Mouse (Mus musculus): ENCODE measurements around the gene Mettl1.
"Not testable (repeated sequence)": the region's sequence is repeated elsewhere in the genome, so short reads cannot be mapped to it uniquely, and the experiment has no call there.

The Mettl1 gene

GRCm38 (mm10) chr10:127047954-127048353 lies 6.7 kb downstream of the Mettl1 start, which contains the start of gene Cyp27b1:
Cyp27b1 (plus strand) TSS chr10:127048250.
- no peak for DNase-seq (ENCODE audit: low spot score in 2 of 2)

- no peak for DNase-seq (ENCODE audit: low spot score in 2 of 2)
Measured at GRCm38 (mm10) chr10:127048608-127049394, 7.6 kb downstream of the Mettl1 start.

GRCm38 (mm10) chr10:127049395-127050118 lies 8.3 kb downstream of the Mettl1 start:
- no peak for DNase-seq (ENCODE audit: low spot score in 2 of 2)

- DNase-seq (ENCODE audit: low spot score in 2 of 2), result no peak
Measured at GRCm38 (mm10) chr10:127050119-127050474, 8.9 kb downstream of the Mettl1 start.

GRCm38 (mm10) chr10:127054646-127055045 lies 13.4 kb downstream of the Mettl1 start:
- DNase-seq (ENCODE audit: low spot score in 2 of 2), result no peak

- DNase-seq (ENCODE audit: low spot score in 2 of 2), result no peak
Measured at GRCm38 (mm10) chr10:127055406-127055805, 14.2 kb downstream of the Mettl1 start.

GRCm38 (mm10) chr10:127056490-127056889 lies 15.3 kb downstream of the Mettl1 start:
- DNase-seq (ENCODE audit: low spot score in 2 of 2), result no peak

- DNase-seq (ENCODE audit: low spot score in 2 of 2), result peak; percentile 74 to 81
Measured at GRCm38 (mm10) chr10:127058161-127058560, 16.9 kb downstream of the Mettl1 start.

GRCm38 (mm10) chr10:127058708-127059107 lies 17.5 kb downstream of the Mettl1 start:
- no peak for DNase-seq (ENCODE audit: low spot score in 2 of 2)

- no peak for DNase-seq (ENCODE audit: low spot score in 2 of 2)
Measured at GRCm38 (mm10) chr10:127059174-127059967, 18.2 kb downstream of the Mettl1 start.

GRCm38 (mm10) chr10:127059968-127060916 lies 19.0 kb downstream of the Mettl1 start, which contains the start of gene March9:
March9 (minus strand) TSS chr10:127060184.
- peak; percentile 74 to 75 for DNase-seq (ENCODE audit: low spot score in 2 of 2)

- DNase-seq (ENCODE audit: low spot score in 2 of 2), result no peak
Measured at GRCm38 (mm10) chr10:127061085-127061484, 19.9 kb downstream of the Mettl1 start.

- DNase-seq (ENCODE audit: low spot score in 2 of 2), result no peak
Measured at GRCm38 (mm10) chr10:127061513-127061912, 20.3 kb downstream of the Mettl1 start.

GRCm38 (mm10) chr10:127062101-127062500 lies 20.9 kb downstream of the Mettl1 start:
- DNase-seq (ENCODE audit: low spot score in 2 of 2), result not testable (repeated sequence)

- no peak for DNase-seq (ENCODE audit: low spot score in 2 of 2)
Measured at GRCm38 (mm10) chr10:127062503-127062902, 21.3 kb downstream of the Mettl1 start.

GRCm38 (mm10) chr10:127063239-127063872 lies 22.1 kb downstream of the Mettl1 start, which contains the start of gene Cdk4:
Cdk4 (plus strand) TSS chr10:127063534.
- peak; percentile 98 to 99 for DNase-seq (ENCODE audit: low spot score in 2 of 2)

- DNase-seq (ENCODE audit: low spot score in 2 of 2), result no peak
Measured at GRCm38 (mm10) chr10:127063913-127064870, 23.0 kb downstream of the Mettl1 start.

GRCm38 (mm10) chr10:127065981-127066380 lies 24.8 kb downstream of the Mettl1 start:
- no peak for DNase-seq (ENCODE audit: low spot score in 2 of 2)

GRCm38 (mm10) chr10:127066519-127067018 lies 25.4 kb downstream of the Mettl1 start:
- no peak for DNase-seq (ENCODE audit: low spot score in 2 of 2)

Data from right cerebral cortex, adult 2 months (tissue).